Mouse (Mus musculus) small intestine, adult 2 months (tissue): ENCODE measurements around the gene Map2k5.

Experiments used
- CTCF ChIP-seq: fragments of 200-500 bp; IDR thresholded peaks from 2 replicates; pipeline ENCODE4 v1.5.1; 2012; ENCODE audit warnings: low read depth, mild to moderate bottlenecking, control low read depth, inconsistent platforms, low read length, moderate library complexity, mixed read lengths; ENCODE audit not compliant: insufficient replicate concordance, insufficient read length; ENCODE audit errors: extremely low read depth
- POLR2A ChIP-seq: fragments of 200-500 bp; IDR thresholded peaks from 2 replicates; pipeline ENCODE4 v1.6.1; 2012; ENCODE audit warnings: low read depth, mild to moderate bottlenecking, control low read depth, inconsistent platforms, low read length, moderate library complexity

- TF ChIP-seq CTCF (no peak), POLR2A (no peak)
Observed at GRCm38 (mm10) chr9:63139661-63140060, 238.0 kb downstream of the Map2k5 start.
